In genomic region chr4:131416209-131416608, GRCm38 (mm10) we compare ENCODE assay signal across 16 mouse cellular contexts.
"Had no signal": no experiment of that assay in that cellular context is flagged by ENCODE, and none has a peak within 500 bp of the region (broad histone marks: within the 10 kb centered on the region; RNA-seq: fewer than 3 reads in every experiment).

No protein-coding gene starts in this region.

- H3K36me3 ChIP-seq: neural tube, embryonic 12.5 days; neural tube, embryonic 13.5 days; neural tube, embryonic 15.5 days; stomach, embryonic 15.5 days had no signal

- H3K4me1 ChIP-seq: stomach, embryonic 15.5 days had no signal

- H3K4me3 ChIP-seq: neural tube, embryonic 12.5 days; neural tube, embryonic 13.5 days; neural tube, embryonic 15.5 days; stomach, embryonic 15.5 days had no signal

- H3K9me3 ChIP-seq: neural tube, embryonic 12.5 days; neural tube, embryonic 13.5 days; neural tube, embryonic 15.5 days; stomach, embryonic 15.5 days had no signal

- DNase-seq: retina, postnatal 1 day; right cerebral cortex, postnatal 14 days; right cerebral cortex, postnatal 25 days; right cerebral cortex, postnatal 4 days; spleen, adult 18-20 months; thymus, adult 18-20 months; thymus, adult 2 months; thymus, postnatal 14 days; thymus, postnatal 25 days; thymus, postnatal 36 days; thymus, postnatal 4 days had no signal

- H3K27me3 ChIP-seq: neural tube, embryonic 12.5 days; neural tube, embryonic 15.5 days; stomach, embryonic 15.5 days had no signal

- H3K4me2 ChIP-seq: neural tube, embryonic 12.5 days; neural tube, embryonic 13.5 days; neural tube, embryonic 15.5 days; stomach, embryonic 15.5 days had no signal

- H3K27ac ChIP-seq: neural tube, embryonic 12.5 days; neural tube, embryonic 15.5 days; stomach, embryonic 15.5 days; stomach, postnatal 0 days had no signal

- H3K9ac ChIP-seq: neural tube, embryonic 12.5 days; neural tube, embryonic 13.5 days; neural tube, embryonic 15.5 days; stomach, embryonic 15.5 days had no signal
